Mouse (Mus musculus): ENCODE measurements around the gene Zswim5. TPM values are rescaled to one million over a fixed set of nuclear protein-coding genes. Genes with fewer than 3 reads are reported as not detected.
A peak's percentile ranks its signal among the peaks of the same experiment; 100 is the strongest.

The Zswim5 gene
- polyA plus RNA-seq, 1 experiment from 2014 or later = 5.9 TPM

DNA sequence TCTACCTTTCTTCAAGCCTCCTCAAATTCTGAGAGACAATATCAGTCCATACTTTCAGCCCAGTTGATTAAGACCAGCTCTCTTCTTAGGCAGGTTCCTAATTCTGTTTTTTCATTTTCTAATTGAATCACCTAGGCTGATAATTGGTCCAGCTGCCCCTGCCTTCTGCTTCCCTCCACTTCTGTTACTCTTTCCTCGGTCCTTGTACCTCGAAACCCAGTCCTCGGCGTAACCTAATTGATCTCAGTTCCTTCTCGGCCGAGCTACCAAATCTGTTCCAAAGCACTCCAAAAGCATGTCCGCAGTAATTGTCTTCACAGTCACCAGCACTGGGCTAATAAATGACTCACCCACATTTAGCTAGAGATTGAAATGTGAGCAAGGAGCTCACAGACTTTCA lies 77.8 kb downstream of the Zswim5 start:
- DNase-seq (ENCODE audit: low spot score) (no peak), ATAC-seq (ENCODE audit: low FRiP score) (no peak)
- no peak overlapping the region for H3K9ac ChIP-seq
- whole genome bisulfite sequencing = 93% methylated on average over 7 of the region's 7 CpGs
- no peaks in the 10 kb centered on the region for H3K4me1 ChIP-seq (replicated peaks; ENCODE audit: control insufficient read depth, insufficient read depth, low read length)
- H3K27me3 ChIP-seq (ENCODE audit: control insufficient read depth, insufficient read depth, low read length) = no peaks in the 10 kb centered on the region
- H3K4me2 ChIP-seq (replicated peaks) = no peak overlapping the region
- 0 out of 2 replicates have a peak, but pooled peaks cover 3% of the 10 kb centered on the region for H3K36me3 ChIP-seq (replicated peaks; ENCODE audit: control insufficient read depth, insufficient read depth)
- H3K4me3 ChIP-seq (replicated peaks; ENCODE audit: low read length) = no peak overlapping the region
- H3K9me3 ChIP-seq (ENCODE audit: control insufficient read depth, low read length) = no peaks in the 10 kb centered on the region
- no peak overlapping the region for H3K27ac ChIP-seq

DNA sequence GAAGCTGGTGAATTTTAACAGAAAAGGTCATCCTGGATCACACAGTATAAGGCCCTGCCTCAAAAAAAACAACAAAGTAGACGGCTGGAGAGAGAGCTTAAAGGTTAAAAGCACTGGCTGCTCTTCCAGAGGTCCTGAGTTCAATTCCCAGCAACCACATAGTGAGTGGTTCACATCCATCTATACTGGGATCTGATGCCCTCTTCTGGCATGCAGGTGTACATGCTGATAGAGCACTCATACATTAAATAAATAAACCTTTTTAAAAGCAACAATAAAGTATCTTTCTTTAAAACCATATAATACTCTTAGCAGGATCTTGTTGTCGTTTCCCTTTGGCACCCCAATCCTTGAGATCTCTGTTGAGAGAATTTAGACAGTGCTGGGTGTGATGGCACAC lies 99.3 kb downstream of the Zswim5 start:
- no peak overlapping the region for H3K27ac ChIP-seq
- H3K9me3 ChIP-seq (ENCODE audit: control insufficient read depth, low read length) = no peaks in the 10 kb centered on the region
- H3K4me3 ChIP-seq (replicated peaks; ENCODE audit: low read length) = no peak overlapping the region
- ATAC-seq (ENCODE audit: low FRiP score) (no peak), DNase-seq (ENCODE audit: low spot score) (no peak)
- no peak overlapping the region for H3K9ac ChIP-seq
- H3K27me3 ChIP-seq (ENCODE audit: control insufficient read depth, insufficient read depth, low read length) = no peaks in the 10 kb centered on the region
- peaks cover 81% of the 10 kb centered on the region for H3K36me3 ChIP-seq (replicated peaks; ENCODE audit: control insufficient read depth, insufficient read depth)
- WGBS = 90% methylated on average over 2 of the region's 2 CpGs
- no peak overlapping the region for H3K4me2 ChIP-seq (replicated peaks)
- no peaks in the 10 kb centered on the region for H3K4me1 ChIP-seq (replicated peaks; ENCODE audit: control insufficient read depth, insufficient read depth, low read length)

DNA sequence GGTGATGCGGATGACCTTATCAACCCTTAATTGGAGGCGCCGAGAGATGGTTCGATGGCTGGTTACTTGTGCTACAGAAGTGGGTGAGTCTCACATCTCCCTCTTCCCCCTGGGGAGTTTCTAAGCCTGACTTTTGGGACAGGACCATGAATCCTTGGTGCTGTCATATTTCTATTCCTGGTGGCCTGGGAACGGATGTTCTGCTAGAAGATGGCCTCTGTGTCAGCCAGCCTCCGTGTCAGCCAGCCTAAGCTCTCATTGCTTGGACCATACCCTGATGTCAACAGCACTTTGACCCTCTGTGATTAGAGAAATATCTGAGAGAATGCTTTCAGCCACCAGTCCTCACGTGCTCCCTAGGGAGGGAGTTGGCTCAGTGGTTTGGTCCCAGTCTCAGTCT lies 108.5 kb downstream of the Zswim5 start:
- H3K9ac ChIP-seq = no peak overlapping the region
- H3K4me1 ChIP-seq (replicated peaks; ENCODE audit: control insufficient read depth, insufficient read depth, low read length) = no peaks in the 10 kb centered on the region
- WGBS = 94% methylated on average over 7 of the region's 7 CpGs
- no peak overlapping the region for H3K4me3 ChIP-seq (replicated peaks; ENCODE audit: low read length)
- DNase-seq (ENCODE audit: low spot score) (no peak), ATAC-seq (ENCODE audit: low FRiP score) (no peak)
- H3K27me3 ChIP-seq (ENCODE audit: control insufficient read depth, insufficient read depth, low read length) = no peaks in the 10 kb centered on the region
- peaks cover 69% of the 10 kb centered on the region for H3K36me3 ChIP-seq (replicated peaks; ENCODE audit: control insufficient read depth, insufficient read depth)
- no peak overlapping the region for H3K4me2 ChIP-seq (replicated peaks)
- no peaks in the 10 kb centered on the region for H3K9me3 ChIP-seq (ENCODE audit: control insufficient read depth, low read length)
- H3K27ac ChIP-seq = no peak overlapping the region

DNA sequence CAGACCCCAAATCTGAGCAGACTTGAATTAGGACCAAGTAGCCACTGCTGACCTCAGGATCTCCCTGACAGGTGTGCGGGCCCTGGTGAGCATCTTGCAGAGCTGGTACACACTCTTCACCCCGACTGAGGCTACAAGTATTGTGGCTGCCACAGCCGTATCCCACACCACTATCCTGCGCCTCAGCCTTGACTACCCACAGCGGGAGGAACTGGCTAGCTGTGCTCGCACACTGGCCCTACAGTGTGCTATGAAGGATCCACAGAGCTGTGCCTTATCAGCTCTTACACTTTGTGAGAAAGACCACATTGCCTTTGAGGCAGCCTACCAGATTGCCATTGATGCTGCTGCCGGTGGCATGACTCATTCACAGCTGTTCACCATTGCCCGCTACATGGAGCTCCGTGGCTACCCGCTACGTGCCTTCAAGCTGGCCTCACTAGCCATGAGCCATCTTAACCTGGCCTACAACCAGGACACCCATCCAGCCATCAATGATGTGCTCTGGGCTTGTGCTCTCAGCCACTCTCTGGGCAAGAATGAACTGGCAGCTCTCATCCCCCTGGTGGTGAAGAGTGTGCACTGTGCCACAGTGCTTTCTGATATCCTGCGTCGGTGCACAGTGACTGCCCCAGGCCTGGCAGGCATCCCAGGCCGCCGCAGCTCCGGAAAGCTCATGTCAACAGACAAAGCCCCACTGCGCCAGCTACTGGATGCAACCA lies 109.4 kb downstream of the Zswim5 start:
- H3K4me3 ChIP-seq (replicated peaks; ENCODE audit: low read length) = no peak overlapping the region
- ATAC-seq (ENCODE audit: low FRiP score) (peak; percentile 80), DNase-seq (ENCODE audit: low spot score) (peak; percentile 73)
- no peaks in the 10 kb centered on the region for H3K27me3 ChIP-seq (ENCODE audit: control insufficient read depth, insufficient read depth, low read length)
- no peaks in the 10 kb centered on the region for H3K9me3 ChIP-seq (ENCODE audit: control insufficient read depth, low read length)
- H3K27ac ChIP-seq = no peak overlapping the region
- H3K4me1 ChIP-seq (replicated peaks; ENCODE audit: control insufficient read depth, insufficient read depth, low read length) = no peaks in the 10 kb centered on the region
- H3K9ac ChIP-seq = no peak overlapping the region
- WGBS = 62% methylated on average over 17 of the region's 17 CpGs
- peaks cover 62% of the 10 kb centered on the region for H3K36me3 ChIP-seq (replicated peaks; ENCODE audit: control insufficient read depth, insufficient read depth)
- H3K4me2 ChIP-seq (replicated peaks) = no peak overlapping the region

DNA sequence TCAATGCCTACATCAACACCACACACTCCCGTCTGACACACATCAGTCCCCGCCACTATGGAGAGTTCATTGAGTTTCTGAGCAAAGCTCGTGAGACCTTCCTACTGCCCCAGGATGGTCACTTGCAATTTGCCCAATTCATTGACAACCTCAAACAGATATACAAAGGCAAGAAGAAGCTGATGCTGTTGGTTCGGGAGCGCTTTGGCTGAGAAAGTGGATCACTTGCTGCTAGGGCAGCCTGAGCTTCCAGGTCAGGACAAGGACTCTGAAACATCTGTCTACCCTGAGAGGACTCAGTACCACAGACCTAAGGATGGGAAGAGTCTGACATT lies 109.9 kb downstream of the Zswim5 start:
- no peaks in the 10 kb centered on the region for H3K4me1 ChIP-seq (replicated peaks; ENCODE audit: control insufficient read depth, insufficient read depth, low read length)
- H3K4me3 ChIP-seq (replicated peaks; ENCODE audit: low read length) = no peak overlapping the region
- H3K9ac ChIP-seq = no peak overlapping the region
- DNase-seq (ENCODE audit: low spot score) (no peak), ATAC-seq (ENCODE audit: low FRiP score) (no peak)
- 73% methylated on average over 5 of the region's 5 CpGs for WGBS
- H3K27me3 ChIP-seq (ENCODE audit: control insufficient read depth, insufficient read depth, low read length) = no peaks in the 10 kb centered on the region
- no peaks in the 10 kb centered on the region for H3K9me3 ChIP-seq (ENCODE audit: control insufficient read depth, low read length)
- no peak overlapping the region for H3K27ac ChIP-seq
- peaks cover 57% of the 10 kb centered on the region for H3K36me3 ChIP-seq (replicated peaks; ENCODE audit: control insufficient read depth, insufficient read depth)
- H3K4me2 ChIP-seq (replicated peaks) = no peak overlapping the region

DNA sequence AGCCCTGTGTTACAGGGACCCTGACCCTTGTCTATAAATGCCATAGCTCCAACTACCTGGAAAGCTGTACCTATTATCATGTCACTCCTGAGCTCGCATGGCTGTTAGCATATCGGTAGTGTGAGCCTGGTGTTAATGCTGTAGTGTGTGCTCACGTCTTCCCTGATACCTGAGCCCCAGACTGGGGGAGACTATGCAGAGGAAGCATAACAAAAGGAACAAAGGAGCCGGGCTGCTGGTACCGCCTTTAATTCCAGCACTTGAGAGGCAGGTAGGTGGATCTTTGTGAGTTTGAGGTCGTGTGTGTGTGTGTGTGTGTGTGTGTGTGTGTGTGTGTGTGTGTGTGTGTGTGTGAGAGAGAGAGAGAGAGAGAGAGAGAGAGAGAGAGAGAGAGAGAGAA lies 112.6 kb downstream of the Zswim5 start:
- no peaks in the 10 kb centered on the region for H3K9me3 ChIP-seq (ENCODE audit: control insufficient read depth, low read length)
- H3K36me3 ChIP-seq (replicated peaks; ENCODE audit: control insufficient read depth, insufficient read depth) = peaks cover 50% of the 10 kb centered on the region
- peaks cover 9% of the 10 kb centered on the region for H3K4me1 ChIP-seq (replicated peaks; ENCODE audit: control insufficient read depth, insufficient read depth, low read length)
- no peak overlapping the region for H3K27ac ChIP-seq
- H3K4me3 ChIP-seq (replicated peaks; ENCODE audit: low read length) = no peak overlapping the region
- WGBS = 67% methylated on average over 6 of the region's 6 CpGs
- no peak for ATAC-seq (ENCODE audit: low FRiP score)
- no peaks in the 10 kb centered on the region for H3K27me3 ChIP-seq (ENCODE audit: control insufficient read depth, insufficient read depth, low read length)
- no peak overlapping the region for H3K4me2 ChIP-seq (replicated peaks)
- no peak overlapping the region for H3K9ac ChIP-seq
- DNase-seq (ENCODE audit: low spot score) = no peak

DNA sequence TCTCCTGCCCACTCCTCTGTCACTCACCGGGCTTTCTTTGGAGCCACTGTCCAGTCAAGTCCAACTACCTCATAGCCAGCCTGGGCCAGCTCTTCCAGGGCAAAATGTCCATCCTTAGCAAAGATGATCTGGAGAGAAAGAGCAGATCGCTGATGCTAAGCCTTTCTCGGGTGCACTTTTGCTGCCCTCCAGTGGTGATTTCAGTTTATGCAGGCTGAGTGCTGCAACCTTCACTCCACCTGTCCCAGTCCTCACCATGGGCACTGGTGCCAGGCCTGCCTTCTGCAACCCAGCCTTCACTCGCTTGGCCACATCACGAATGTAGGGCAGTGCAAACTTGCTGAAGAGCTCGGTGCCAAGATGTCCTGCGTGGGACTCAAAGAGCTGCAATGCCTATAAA lies 114.2 kb downstream of the Zswim5 start:
- H3K36me3 ChIP-seq (replicated peaks; ENCODE audit: control insufficient read depth, insufficient read depth) = peaks cover 39% of the 10 kb centered on the region
- H3K9ac ChIP-seq = no peak overlapping the region
- H3K27me3 ChIP-seq (ENCODE audit: control insufficient read depth, insufficient read depth, low read length) = no peaks in the 10 kb centered on the region
- ATAC-seq (ENCODE audit: low FRiP score) = no peak
- DNase-seq (ENCODE audit: low spot score) = peak; percentile 93
- H3K4me2 ChIP-seq (replicated peaks) = no peak overlapping the region
- H3K27ac ChIP-seq = no peak overlapping the region
- H3K4me3 ChIP-seq (replicated peaks; ENCODE audit: low read length) = no peak overlapping the region
- 14% methylated on average over 7 of the region's 7 CpGs for WGBS
- no peaks in the 10 kb centered on the region for H3K9me3 ChIP-seq (ENCODE audit: control insufficient read depth, low read length)
- peaks cover 16% of the 10 kb centered on the region for H3K4me1 ChIP-seq (replicated peaks; ENCODE audit: control insufficient read depth, insufficient read depth, low read length)

DNA sequence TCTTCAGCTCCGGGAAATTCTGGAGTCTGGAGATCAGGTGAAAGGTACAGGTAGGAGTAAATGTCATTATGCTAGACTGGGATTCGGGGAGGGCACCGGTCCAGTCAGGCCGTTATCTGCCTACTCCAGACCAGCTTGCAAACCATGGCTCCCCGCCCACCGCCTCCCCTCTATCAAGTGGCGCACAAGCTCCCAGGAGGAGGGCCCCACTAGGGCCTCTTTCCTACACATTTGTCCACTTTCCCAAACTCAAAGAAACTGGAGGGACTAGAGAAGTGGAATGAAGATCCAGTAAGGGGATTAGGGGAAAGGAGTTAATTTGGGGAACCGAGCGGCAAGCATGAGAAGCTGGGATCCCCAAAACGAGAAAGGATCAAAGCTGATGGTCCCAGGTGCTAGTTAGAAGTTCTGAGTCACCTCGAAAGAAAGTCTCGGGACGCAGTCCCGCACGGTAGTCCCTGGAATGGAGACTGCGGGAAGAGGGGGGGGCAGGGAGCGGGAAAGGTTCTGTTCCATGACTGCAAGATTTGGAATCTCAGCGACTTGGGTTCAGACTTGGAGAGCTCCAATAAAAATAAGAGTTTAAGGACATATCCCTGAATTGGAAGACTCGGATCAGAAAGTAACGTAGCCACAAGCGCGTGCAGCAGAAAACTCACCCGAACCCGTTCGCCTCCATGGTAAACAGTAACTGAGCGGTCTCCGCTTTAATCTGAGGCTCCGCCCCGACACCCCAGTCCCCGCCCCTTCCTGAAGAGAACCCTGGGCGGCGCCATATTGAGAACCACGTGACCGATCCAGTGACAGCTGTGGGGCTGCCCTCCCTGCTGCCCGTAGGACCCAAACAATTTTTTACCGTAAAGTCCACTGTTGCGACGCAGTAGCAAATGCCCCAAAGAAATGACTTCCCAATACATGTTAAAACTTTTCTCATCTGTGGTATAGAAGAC lies 116.8 kb downstream of the Zswim5 start, which contains the start of gene Urod:
Gene Urod (minus strand): TSS at position 742 of the 950 bp plus-strand sequence.
- H3K9me3 ChIP-seq (ENCODE audit: control insufficient read depth, low read length) = no peaks in the 10 kb centered on the region
- H3K27me3 ChIP-seq (ENCODE audit: control insufficient read depth, insufficient read depth, low read length) = no peaks in the 10 kb centered on the region
- peak within 1 kb of the TSS; percentile 88 for H3K27ac ChIP-seq
- WGBS = 1% methylated on average over 38 of the region's 38 CpGs
- H3K36me3 ChIP-seq (replicated peaks; ENCODE audit: control insufficient read depth, insufficient read depth) = peaks cover 27% of the 10 kb centered on the region
- H3K9ac ChIP-seq = peak within 1 kb of the TSS; percentile 87
- DNase-seq (ENCODE audit: low spot score) = peak; percentile 92
- peak; percentile 92 for ATAC-seq (ENCODE audit: low FRiP score)
- H3K4me2 ChIP-seq (replicated peaks) = peak within 1 kb of the TSS; percentile 91
- H3K4me1 ChIP-seq (replicated peaks; ENCODE audit: control insufficient read depth, insufficient read depth, low read length) = peaks cover 17% of the 10 kb centered on the region
- peak within 1 kb of the TSS; percentile 96 for H3K4me3 ChIP-seq (replicated peaks; ENCODE audit: low read length)

DNA sequence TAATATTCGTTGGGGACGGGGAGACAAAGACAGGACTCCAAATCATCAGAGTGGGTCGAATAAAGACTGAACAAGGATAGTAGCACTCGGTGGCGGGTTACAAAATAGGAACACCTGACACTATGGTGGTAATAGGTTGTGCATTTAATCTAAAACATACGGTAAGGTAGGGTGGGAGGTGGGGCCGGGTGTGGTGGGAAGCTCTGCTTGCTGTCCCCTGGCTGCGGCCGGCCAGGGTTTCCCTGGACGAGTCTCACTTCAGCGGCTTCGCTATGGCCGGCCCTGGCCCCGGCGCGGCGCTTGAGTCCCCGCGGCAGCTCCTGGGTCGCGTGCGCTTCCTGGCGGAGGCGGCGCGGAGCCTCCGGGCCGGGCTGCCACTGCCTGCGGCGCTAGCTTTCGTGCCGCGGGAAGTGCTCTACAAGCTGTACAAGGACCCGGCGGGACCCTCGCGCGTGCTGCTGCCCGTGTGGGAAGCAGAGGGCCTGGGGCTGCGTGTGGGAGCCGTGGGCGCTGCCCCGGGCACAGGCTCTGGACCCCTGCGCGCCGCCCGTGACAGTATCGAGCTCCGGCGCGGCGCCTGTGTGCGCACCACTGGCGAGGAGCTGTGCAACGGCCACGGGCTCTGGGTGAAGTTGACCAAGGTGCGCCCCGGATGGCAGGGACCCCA lies 118.1 kb downstream of the Zswim5 start, which contains the start of gene Hectd3:
Gene Hectd3 (plus strand): TSS at position 187 of the 667 bp plus-strand sequence.
- WGBS = under 1% methylated on average over 54 of the region's 58 CpGs
- Histone ChIP-seq H3K9me3 (ENCODE audit: control insufficient read depth, low read length) (no peaks in the 10 kb centered on the region), H3K36me3 (replicated peaks; ENCODE audit: control insufficient read depth, insufficient read depth) (peaks cover 28% of the 10 kb centered on the region), H3K4me2 (replicated peaks) (peak within 1 kb of the TSS; percentile 91), H3K4me3 (replicated peaks; ENCODE audit: low read length) (peak within 1 kb of the TSS; percentile 96), H3K4me1 (replicated peaks; ENCODE audit: control insufficient read depth, insufficient read depth, low read length) (peaks cover 17% of the 10 kb centered on the region), H3K27me3 (ENCODE audit: control insufficient read depth, insufficient read depth, low read length) (no peaks in the 10 kb centered on the region), H3K27ac (peak within 1 kb of the TSS; percentile 88), H3K9ac (peak within 1 kb of the TSS; percentile 87)
- peak; percentile 63 for ATAC-seq (ENCODE audit: low FRiP score)
- peak; percentile 77 for DNase-seq (ENCODE audit: low spot score)

Measured in hindbrain, embryonic 14.5 days (tissue).